Mouse (Mus musculus): Measurements from ENCODE around the gene Cdc73. TPM values are rescaled to one million over a fixed set of nuclear protein-coding genes. Genes with fewer than 3 reads are reported as not detected.
"Not testable (repeated sequence)": the region's sequence is repeated elsewhere in the genome, so short reads cannot be mapped to it uniquely, and the experiment has no call there.

Cdc73 gene
- 10 to 100 TPM; 54.2 to 54.9 TPM for total RNA-seq (2021)
- long read RNA-seq, experiment 1, full-length matches to known transcripts = 12 of 13 reads
- long read RNA-seq, experiment 1, partial matches to known transcripts = 0 of 13 reads
- long read RNA-seq, experiment 1, other reads (novel, unspliced or antisense) = 1 of 13 reads
- long read RNA-seq, experiment 2, full-length matches to known transcripts = 6 of 8 reads
- long read RNA-seq, experiment 2, partial matches to known transcripts = 0 of 8 reads
- long read RNA-seq, experiment 2, other reads (novel, unspliced or antisense) = 2 of 8 reads

GRCm38 (mm10) chr1:143702741-143703262, at the start of gene Cdc73:
Cdc73 (minus strand) TSS chr1:143702893.
- peak; percentile 92 to 94 for DNase-seq

- no peak for DNase-seq
Measured at GRCm38 (mm10) chr1:143745871-143746270, 43.2 kb upstream of the Cdc73 start.

- DNase-seq = no peak
Measured at GRCm38 (mm10) chr1:143742186-143742585, 39.5 kb upstream of the Cdc73 start.

- no peak for DNase-seq
Measured at GRCm38 (mm10) chr1:143741331-143741730, 38.6 kb upstream of the Cdc73 start.

- no peak for DNase-seq
Measured at GRCm38 (mm10) chr1:143740581-143740980, 37.9 kb upstream of the Cdc73 start.

GRCm38 (mm10) chr1:143739361-143740350, 37.0 kb upstream of the Cdc73 start:
- DNase-seq = peak; percentile 89 to 90

GRCm38 (mm10) chr1:143738811-143739210, 36.1 kb upstream of the Cdc73 start:
- peak in 1 of 2 experiments; percentile 26 for DNase-seq

GRCm38 (mm10) chr1:143733914-143734410, 31.3 kb upstream of the Cdc73 start:
- DNase-seq = no peak

- DNase-seq = no peak
Measured at GRCm38 (mm10) chr1:143731691-143732090, 29.0 kb upstream of the Cdc73 start.

- DNase-seq = no peak
Measured at GRCm38 (mm10) chr1:143730899-143731298, 28.2 kb upstream of the Cdc73 start.

- no peak for DNase-seq
Measured at GRCm38 (mm10) chr1:143727701-143728445, 25.2 kb upstream of the Cdc73 start.

- DNase-seq = no peak
Measured at GRCm38 (mm10) chr1:143724456-143725064, 21.9 kb upstream of the Cdc73 start.

- not testable (repeated sequence) for DNase-seq
Measured at GRCm38 (mm10) chr1:143716038-143716437, 13.3 kb upstream of the Cdc73 start, which contains the start of gene Glrx2. Glrx2 (plus strand) TSS chr1:143716338.

- DNase-seq = no peak
Measured at GRCm38 (mm10) chr1:143710627-143710976, 7.9 kb upstream of the Cdc73 start.

- peak in 1 of 2 experiments; percentile 13 for DNase-seq
Measured at GRCm38 (mm10) chr1:143709966-143710626, 7.4 kb upstream of the Cdc73 start.

- no peak for DNase-seq
Measured at GRCm38 (mm10) chr1:143708361-143708760, 5.7 kb upstream of the Cdc73 start.

GRCm38 (mm10) chr1:143707006-143707405, 4.3 kb upstream of the Cdc73 start:
- DNase-seq = no peak

GRCm38 (mm10) chr1:143702141-143702740, 452 bp downstream of the Cdc73 start:
- peak in 1 of 2 experiments; percentile 77 for DNase-seq

GRCm38 (mm10) chr1:143701736-143702135, 957 bp downstream of the Cdc73 start:
- no peak for DNase-seq

GRCm38 (mm10) chr1:143684849-143685248, 17.8 kb downstream of the Cdc73 start:
- DNase-seq = no peak
